8 mouse cellular contexts compared by ENCODE assay signal in genomic region chr6:31219736-31220135, GRCm38 (mm10).
DNase-seq lines count a peak whose midpoint lies in the region; ATAC-seq lines count a peak whose summit lies in the region.

No protein-coding gene starts in this region.

- H3K4me2 ChIP-seq in lung, embryonic 16.5 days (ENCODE audit: low read depth, low read length), result peak overlapping the region; percentile 64
- peak overlapping the region; percentile 67 for H3K4me2 ChIP-seq in intestine, embryonic 15.5 days (replicated peaks)
- H3K4me2 ChIP-seq in neural tube, embryonic 15.5 days, result peak overlapping the region; percentile 68

- peak overlapping the region; percentile 39; the same call in 1 of the 2 replicates for H3K9ac ChIP-seq in lung, embryonic 16.5 days (ENCODE audit: low read length)
- no peak overlapping the region for H3K9ac ChIP-seq in intestine, embryonic 15.5 days
- 0 out of 2 replicates have a peak overlapping the region, but pooled peaks have one; percentile 1 for H3K9ac ChIP-seq in neural tube, embryonic 15.5 days (replicated peaks)

- H3K4me1 ChIP-seq in lung, embryonic 16.5 days (replicated peaks; ENCODE audit: control insufficient read depth, insufficient read depth, low read length), result peaks cover 22% of the 10 kb centered on the region
- peaks cover 51% of the 10 kb centered on the region for H3K4me1 ChIP-seq in embryonic facial prominence, embryonic 10.5 days
- H3K4me1 ChIP-seq in intestine, embryonic 15.5 days (replicated peaks), result peaks cover 26% of the 10 kb centered on the region
- H3K4me1 ChIP-seq in neural tube, embryonic 15.5 days, result peaks cover 50% of the 10 kb centered on the region

- 40% methylated on average over 3 of the region's 3 CpGs for WGBS in lung, embryonic 16.5 days
- 21% methylated on average over 3 of the region's 3 CpGs for WGBS in embryonic facial prominence, embryonic 10.5 days
- WGBS in intestine, embryonic 15.5 days, result 40% methylated on average over 3 of the region's 3 CpGs
- WGBS in neural tube, embryonic 15.5 days, result 39% methylated on average over 3 of the region's 3 CpGs

- H3K9me3 ChIP-seq in lung, embryonic 16.5 days (ENCODE audit: control insufficient read depth, low read length), result no peaks in the 10 kb centered on the region
- no peaks in the 10 kb centered on the region for H3K9me3 ChIP-seq in embryonic facial prominence, embryonic 10.5 days
- H3K9me3 ChIP-seq in intestine, embryonic 15.5 days, result no peaks in the 10 kb centered on the region
- no peaks in the 10 kb centered on the region for H3K9me3 ChIP-seq in neural tube, embryonic 15.5 days (replicated peaks)

- peak overlapping the region; percentile 41 for H3K4me3 ChIP-seq in lung, embryonic 16.5 days (ENCODE audit: low read length)
- H3K4me3 ChIP-seq in embryonic facial prominence, embryonic 10.5 days, result peak overlapping the region; percentile 56
- H3K4me3 ChIP-seq in intestine, embryonic 15.5 days (replicated peaks), result 0 out of 2 replicates have a peak overlapping the region, but pooled peaks have one; percentile 26
- H3K4me3 ChIP-seq in neural tube, embryonic 15.5 days (replicated peaks), result peak overlapping the region; percentile 39

- H3K27me3 ChIP-seq in lung, embryonic 16.5 days (ENCODE audit: control insufficient read depth, insufficient read depth, low read depth, low read length), result peaks cover 59% of the 10 kb centered on the region
- H3K27me3 ChIP-seq in embryonic facial prominence, embryonic 10.5 days (replicated peaks; ENCODE audit: low read depth, poor library complexity, severe bottlenecking), result peaks cover 95% of the 10 kb centered on the region
- peaks cover 49% of the 10 kb centered on the region for H3K27me3 ChIP-seq in intestine, embryonic 15.5 days (replicated peaks)
- H3K27me3 ChIP-seq in neural tube, embryonic 15.5 days (replicated peaks), result peaks cover 27% of the 10 kb centered on the region

- no peak for DNase-seq in lung, postnatal 10 days
- no peak for DNase-seq in embryonic facial prominence, embryonic 10.5 days (ENCODE audit: low spot score)
- no peak for DNase-seq in ovary, adult 18-20 months (ENCODE audit: low spot score)
- DNase-seq in spleen, adult 12 weeks (ENCODE audit: low spot score), result no peak

- no peak overlapping the region for H3K27ac ChIP-seq in lung, embryonic 16.5 days (ENCODE audit: low read length)
- H3K27ac ChIP-seq in embryonic facial prominence, embryonic 10.5 days (replicated peaks), result no peak overlapping the region
- H3K27ac ChIP-seq in intestine, embryonic 15.5 days, result no peak overlapping the region
- H3K27ac ChIP-seq in neural tube, embryonic 15.5 days (replicated peaks), result no peak overlapping the region

- ATAC-seq in lung, embryonic 16.5 days (ENCODE audit: low read depth), result no peak
- ATAC-seq in intestine, embryonic 15.5 days, result no peak
- no peak for ATAC-seq in neural tube, embryonic 15.5 days (ENCODE audit: low FRiP score)
- ATAC-seq in megakaryocyte-erythroid progenitor cell, adult 5-6 weeks (replicated peaks; ENCODE audit: low FRiP score, low TSS enrichment, poor library complexity, severe bottlenecking), result no peak

- H3K36me3 ChIP-seq in lung, embryonic 16.5 days (ENCODE audit: control insufficient read depth, insufficient read depth, low read length), result no peaks in the 10 kb centered on the region
- no peaks in the 10 kb centered on the region for H3K36me3 ChIP-seq in embryonic facial prominence, embryonic 10.5 days (replicated peaks)
- no peaks in the 10 kb centered on the region for H3K36me3 ChIP-seq in intestine, embryonic 15.5 days
- H3K36me3 ChIP-seq in neural tube, embryonic 15.5 days, result no peaks in the 10 kb centered on the region
